Mouse (Mus musculus) NIH3T3 (cell line): ENCODE results near the gene Faah.

Experiments used
- DNase-seq: peaks from one replicate; pipeline ENCODE4 v3.0.0-alpha.2; 2012; ENCODE audit warnings: low read depth

The Faah gene

DNA sequence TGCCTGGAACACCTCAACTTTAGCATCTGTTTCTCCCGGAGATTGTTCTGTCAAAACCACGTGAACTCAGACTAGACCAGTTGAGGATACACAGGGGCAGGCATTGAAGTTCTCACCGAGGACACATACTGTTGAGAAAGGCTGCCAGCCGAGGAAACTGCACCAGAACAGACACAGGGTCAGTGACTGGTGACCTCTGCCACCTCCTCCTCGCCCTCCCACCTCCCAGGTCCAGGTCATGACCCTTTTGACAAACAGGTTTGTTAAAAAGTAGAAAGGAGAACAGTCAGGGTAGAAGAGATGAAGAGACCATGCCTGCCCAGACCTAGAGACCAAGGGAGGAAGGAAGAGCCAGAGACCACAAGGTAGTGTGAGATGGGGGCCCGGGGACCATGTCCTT is 17.1 kb downstream of the Faah start:
- no peak for DNase-seq

DNA sequence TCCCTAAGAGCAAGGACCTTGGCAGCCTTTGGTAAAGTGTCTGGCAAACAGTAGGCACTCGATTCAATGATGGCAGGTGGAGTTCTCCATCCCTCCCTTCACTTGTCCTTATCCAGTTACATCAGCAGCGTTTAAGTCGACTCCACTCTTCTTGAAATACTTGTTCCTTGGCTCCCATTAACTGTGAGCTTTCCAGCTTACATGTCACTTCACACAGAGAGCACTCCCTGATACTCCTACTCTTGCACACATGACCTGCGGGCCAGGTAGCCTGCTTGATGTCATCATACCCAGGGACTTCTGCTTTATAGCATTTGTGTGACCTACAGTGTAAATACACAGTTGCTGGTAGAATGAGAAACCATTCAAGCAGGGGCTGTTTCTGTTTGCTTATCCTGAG is 21.0 kb downstream of the Faah start:
- no peak for DNase-seq

DNA sequence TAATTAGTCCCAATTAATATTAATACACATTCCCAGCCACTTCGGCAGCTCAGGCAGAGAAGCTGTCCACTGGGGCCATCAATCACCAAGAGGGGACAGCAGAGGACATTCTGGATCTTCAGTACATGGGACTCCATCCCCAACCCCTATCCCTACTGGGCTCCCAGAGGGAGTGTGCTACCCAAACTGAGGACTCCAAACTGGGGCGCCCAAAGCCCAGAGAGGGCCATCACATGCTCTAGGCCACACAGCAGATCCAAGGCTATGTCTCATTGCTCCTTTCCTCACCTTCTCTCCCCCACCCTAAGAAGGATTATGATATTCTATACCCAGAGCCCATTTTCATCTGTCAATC is 22.4 kb downstream of the Faah start:
- DNase-seq: no peak

DNA sequence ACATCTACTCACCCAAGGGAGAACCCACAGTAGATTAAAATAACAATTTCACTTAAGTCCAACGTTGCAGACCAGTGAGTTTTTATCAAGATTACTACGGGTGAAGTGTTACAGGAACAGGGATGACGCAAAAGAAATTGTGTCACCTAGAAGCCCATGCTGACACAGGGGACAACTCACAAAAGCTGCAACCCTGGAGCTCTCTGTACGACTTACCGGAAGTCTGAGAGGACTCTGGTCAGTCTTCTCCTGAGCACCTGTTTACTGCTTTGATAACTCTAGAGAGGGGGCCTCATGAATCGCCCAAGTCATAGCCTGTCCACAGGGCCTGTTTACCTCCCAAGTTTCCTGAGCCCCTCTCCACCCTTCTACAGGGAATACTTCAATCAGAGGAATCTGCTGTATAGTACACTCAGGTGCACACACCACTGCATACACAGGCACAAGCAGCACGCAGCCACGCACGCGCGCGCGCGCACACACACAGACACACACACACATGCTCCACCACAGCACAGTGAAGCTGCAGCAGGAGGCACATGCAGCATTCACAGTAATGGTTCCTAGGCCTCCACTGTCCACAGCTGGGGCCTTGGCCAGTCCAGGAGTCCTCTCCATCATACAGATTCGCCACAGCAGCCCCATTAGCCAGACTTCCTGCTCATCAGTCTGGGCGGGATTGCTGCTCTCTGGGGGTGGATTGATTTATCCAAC is 22.9 kb downstream of the Faah start:
- no peak for DNase-seq

DNA sequence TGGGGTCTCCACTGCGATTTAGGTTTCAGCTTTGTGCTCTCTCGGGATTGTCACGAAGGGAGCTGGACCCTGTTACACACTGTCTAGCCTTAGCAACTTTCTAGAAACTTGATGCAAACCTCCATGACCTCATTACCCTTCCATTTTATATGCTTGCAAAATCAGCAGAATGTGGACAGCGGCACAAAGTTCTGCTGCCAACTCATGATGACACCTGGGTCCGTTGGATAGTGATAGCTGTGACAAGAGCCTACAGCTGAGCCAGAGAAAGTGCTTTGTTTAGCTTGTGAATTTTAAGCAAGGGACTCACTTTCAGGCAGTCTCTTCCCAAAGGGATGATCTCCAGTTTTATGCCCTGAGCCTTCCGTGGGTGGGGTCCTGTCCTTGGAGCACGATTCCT is 28.3 kb downstream of the Faah start:
- no peak for DNase-seq

DNA sequence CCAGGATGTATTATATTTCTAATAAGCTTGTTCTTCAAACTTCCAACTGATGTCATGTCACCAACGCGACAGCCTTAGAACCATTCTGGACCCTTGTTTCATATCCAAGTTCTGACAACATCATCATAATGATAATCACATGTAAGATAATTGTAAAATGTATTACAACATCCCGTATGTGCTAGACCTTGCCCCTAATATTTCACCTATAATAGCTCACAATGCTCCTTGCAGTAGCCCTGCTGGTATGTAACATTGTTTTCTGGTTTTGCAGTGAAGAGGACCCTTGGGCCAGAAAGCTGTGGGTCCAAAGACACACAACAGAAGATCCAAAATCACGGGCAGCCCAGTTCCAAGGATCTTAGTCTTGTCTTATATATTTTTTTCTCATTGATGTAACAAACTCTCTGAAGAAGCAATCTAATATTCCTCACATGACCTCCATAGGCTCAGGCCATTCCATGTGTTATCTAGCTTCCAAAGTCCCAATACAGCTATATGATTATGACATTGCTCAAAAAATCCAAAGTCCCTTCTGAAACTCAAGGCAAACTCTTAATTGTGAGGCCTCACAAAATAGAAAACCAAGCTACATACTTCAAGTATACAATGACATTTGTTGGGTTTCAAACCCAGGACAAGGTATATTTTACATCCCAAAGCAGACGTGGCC is 29.7 kb downstream of the Faah start:
- no peak for DNase-seq

DNA sequence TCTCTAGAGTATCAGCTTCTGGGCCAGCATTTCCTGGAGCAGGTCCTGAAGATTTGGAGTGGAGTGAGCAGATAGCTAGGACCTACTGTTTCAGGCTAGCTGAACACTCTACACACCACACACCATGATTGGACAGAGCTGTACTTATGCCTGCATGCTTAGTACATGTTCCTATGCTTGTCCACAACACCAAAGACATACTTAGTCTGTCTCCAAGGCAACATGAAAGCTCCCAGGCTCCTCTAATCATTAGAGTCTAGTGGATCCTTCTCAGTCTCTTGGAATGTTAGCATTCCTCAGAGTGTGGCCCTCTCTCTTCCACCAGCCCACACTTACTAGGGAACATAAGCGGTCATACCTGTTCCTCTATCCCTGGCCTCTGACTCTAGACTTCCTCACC is 30.3 kb downstream of the Faah start:
- DNase-seq: no peak

DNA sequence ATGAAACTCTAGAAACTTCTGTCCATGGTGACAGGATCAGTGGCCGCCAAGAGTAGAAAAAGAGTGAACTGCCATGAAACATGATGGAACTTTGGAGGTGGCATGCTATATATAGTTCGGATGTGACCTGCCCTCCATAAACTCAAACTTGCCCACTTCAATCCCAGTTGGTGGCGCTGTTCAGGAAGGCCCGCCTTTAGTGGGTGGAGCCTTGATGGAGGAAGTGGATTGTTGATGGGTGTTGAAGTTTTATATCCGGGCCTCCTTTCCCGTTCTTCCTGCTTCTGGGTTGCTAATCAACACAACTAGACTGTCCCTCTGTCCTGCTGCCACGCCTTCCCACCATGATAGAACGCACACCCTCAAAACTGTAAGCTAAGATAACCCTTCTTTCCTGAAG is 32.8 kb downstream of the Faah start:
- peak; percentile 51 for DNase-seq

GRCm38 (mm10) chr4:115984111-115984510 is 33.6 kb downstream of the Faah start:
- DNase-seq: peak; percentile 94

- peak; percentile 92 for DNase-seq
Measured at GRCm38 (mm10) chr4:115980676-115981075, 37.0 kb downstream of the Faah start.

DNA sequence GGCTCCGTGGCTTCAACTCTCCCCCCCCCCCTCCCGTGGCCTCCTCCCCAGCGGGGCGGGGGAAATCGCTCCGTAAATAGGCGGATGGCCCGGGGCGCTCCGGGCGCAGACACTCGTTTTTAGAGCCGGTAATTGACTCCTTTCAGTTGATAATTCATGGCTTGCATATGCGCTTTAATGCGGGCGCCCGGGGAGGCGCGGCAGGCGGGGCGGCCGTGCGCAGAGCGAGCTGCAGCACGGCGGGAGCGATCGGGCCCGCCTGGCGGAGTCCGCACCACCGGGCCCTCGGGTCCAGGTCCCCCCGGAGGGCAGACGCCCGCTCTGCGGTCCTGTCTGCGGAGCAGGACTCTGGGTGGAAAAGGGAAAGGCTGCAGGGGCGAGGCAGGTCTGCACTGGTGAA is 38.3 kb downstream of the Faah start:
- no peak for DNase-seq

DNA sequence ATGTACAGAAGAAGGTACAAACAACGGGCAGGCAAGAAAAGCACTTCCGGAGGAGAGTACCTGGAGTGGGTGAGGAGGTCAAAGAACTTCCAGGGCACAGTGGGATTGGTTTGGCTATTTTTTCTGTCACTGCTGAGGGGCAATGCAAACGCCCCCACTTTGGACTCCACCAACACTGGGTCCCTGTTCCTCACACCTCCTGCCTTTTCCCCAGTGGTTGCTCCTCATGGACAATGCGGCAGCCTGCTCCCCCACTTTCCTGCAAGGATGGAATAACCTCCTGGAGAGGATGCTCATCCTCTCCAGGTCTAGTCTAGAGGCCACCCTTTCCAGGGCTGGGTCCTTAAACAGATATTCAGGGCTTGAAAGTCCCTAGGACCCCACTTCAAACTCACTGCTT is 38.8 kb downstream of the Faah start:
- no peak for DNase-seq

DNA sequence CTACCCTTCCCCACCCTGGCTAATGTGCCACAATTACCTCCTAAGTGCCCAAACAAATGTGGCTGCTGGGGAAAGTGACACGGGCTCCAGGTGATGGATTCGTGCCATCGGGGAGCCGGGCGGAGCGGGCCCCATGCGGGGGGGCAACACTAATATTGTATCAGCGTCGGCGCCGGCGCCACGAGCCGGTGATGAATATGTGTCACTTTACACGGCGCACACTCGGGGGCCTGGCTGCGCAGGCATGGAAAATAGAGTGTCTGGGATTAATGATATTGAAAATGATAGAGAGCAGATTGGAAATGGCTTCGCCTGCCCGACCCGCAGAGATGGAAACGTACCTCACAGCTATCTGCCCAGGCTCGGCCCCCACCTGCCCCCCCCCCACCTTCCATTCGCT is 45.2 kb downstream of the Faah start:
- DNase-seq: no peak

DNA sequence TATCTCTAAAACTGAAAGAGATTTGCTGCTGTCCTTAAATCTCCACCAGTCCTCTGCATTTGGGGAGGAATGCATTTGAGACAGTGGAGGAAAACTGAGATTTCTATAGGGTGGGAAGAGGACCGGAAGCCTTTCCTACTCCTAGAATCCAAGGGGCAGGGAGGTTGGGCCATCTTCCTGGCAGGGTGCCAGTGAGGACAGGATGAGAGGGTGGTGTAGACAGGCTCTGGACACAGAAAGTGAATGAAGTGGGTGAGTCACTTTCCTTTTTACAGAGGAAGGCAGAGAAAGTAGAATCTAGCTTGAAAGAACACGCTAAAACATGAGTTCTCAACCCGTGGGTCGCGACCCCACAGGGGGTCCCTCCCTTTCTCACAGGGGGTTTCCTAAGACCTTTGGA is 53.3 kb downstream of the Faah start:
- peak; percentile 24 for DNase-seq

GRCm38 (mm10) chr4:115963751-115964150 is 54.0 kb downstream of the Faah start:
- DNase-seq: no peak

DNA sequence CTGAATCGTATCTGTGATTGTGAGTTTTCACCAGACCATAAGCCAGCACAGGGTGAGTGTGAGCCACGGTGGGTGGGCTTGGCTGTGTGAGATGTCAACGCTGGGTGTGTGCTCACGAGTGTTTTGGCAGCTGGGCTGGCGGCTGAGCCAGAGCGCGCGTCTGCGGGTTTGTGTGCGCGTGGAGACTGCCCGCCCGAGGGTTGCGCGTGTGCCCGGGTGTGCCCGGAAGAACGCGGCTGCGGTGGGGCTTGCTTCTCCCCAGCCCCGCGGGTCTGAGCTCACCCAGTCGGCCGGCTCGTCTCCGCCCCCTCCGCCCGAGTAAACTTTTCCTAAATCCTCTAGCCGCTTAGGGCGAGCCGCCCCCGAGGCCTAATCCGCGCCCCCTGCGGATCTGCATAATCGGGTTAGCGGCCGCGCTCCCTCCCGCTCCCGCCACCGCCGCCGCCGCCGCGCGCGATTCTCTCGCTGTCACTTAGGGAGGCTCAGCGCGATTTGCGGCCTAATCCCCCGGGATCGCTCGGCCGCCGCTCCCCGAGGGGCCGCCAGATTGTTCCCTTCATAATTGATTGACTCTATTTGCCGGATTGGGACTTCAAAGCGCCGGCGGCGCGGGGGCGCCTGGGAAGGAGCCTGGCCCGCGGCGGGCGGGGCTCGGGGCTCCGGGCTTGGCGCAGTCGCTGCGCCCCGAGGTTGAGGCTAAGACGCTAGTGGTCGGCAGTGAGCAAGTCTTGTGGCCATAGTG is 54.9 kb downstream of the Faah start:
- no peak for DNase-seq

- DNase-seq: no peak
Measured at GRCm38 (mm10) chr4:115961991-115962390, 55.7 kb downstream of the Faah start.

DNA sequence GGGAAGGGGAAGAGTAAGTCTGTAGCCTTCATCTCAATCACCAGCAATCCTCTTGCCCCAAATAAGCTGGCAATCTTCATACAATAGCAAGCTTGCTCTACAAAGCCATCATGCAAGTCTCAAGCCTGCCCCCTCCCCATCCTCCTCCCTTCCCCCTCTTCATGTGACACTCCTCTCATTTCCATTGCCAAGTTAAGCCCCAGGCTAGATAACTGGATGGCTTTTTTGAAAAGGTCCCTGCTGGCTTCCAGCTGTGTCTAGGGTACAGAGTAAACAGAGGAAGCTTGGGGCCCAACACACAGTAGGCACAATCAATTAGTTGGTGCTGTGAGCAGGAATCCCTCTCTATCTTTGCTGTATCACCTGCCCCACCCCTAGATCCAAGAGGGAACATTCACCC is 58.2 kb downstream of the Faah start:
- no peak for DNase-seq

DNA sequence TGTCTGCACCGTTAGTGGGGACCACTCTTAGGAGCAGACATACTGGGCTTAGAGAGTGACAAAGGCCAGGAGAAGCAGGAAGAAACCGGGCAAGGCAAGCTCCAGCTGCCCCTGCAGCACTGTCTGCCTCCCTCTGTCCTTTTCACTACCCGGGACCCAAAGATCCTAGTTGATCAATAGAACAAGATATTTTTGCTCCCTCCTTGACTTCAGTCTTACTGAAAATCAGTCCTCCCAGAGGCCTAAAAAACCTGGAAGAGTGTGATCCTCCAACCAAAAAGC is 62.3 kb downstream of the Faah start:
- DNase-seq: no peak

DNA sequence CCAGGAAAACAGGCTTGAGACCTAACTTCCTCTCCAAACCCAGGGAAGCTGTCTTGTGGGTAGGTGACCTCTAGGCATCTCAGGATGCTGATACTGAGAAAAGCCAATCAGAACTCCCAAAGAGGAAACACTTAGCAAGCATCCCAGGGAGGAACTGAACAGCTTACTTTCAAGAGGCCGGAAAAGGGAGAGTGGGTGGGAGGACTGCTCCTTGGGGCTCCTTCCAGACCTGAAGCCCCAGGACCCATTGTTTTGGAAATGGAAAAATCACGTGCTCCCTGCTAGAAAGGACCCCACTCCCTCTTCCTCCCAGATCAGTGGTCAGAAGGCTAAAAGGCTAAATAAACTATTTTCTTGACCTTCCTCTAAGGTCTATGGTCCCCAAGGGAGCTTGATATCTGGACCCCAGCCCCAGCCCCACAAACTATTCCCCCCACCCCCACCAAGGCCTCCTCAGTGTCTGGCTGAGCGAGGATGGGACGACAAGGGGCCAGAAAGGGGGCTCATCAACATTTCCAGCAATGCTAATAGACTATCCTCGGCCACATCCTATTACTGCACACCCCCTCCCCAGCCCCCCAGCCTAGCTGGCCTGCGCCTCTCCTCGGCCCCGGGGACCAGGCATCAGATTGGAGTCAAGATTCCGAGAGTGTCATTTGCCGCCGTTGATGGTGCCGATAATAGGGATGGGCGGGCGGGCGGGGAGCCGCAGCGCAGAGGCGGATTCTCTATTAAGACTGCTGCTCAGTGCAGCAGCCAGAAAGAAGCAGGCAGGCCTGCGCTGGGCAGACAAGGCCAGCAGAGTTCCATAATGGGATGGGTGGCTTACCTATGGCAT is 62.9 kb downstream of the Faah start:
- DNase-seq: no peak

DNA sequence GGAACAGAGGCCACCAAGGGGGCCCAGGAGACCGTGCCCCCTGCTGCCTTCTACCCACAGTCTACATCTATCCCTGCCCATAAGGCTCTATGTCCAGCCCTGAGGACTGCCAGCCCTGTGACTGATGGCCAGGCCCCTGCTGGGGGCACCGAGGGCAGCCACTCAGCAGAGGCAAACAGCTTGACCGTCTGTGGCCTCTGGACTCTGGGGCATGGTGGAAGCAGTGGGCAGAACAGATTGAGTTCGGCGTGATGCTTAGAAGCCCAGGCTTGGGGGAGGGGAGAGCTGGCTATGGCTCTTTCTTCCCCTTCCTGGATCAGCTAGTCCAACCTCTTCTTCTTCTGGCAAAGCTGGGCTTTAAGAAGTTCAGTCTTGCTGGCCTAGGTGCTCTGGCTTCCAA is 64.2 kb downstream of the Faah start:
- DNase-seq: no peak

- peak; percentile 75 for DNase-seq
Measured at GRCm38 (mm10) chr4:115952758-115953157, 65.0 kb downstream of the Faah start.
